Mouse (Mus musculus): ENCODE results near the gene Stxbp5. TPM values are rescaled to one million over a fixed set of nuclear protein-coding genes. Genes with fewer than 3 reads are reported as not detected.

Stxbp5 gene
- total RNA-seq, 4 experiments from 2014 or later, result 13.6 to 13.9 (median 13.8) TPM

DNA sequence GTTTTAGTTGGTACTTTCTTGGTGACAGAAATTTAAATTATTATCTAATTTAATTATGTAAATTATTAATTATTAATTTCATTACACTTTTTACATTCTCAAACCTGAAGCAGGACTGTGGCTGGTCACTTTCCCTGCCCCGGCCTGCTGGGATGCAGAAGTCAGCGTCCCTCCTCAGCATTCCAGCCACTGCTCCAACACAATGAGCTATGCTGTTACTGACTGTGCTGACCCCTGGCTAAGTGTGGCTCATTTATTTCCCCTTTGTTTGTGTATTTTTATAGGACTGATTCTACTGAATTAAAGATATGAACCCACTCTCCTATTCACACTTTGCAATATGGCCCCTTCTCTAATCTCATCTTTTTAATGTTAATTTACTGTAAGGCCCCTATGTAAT, 43.0 kb downstream of the Stxbp5 start:
- DNase-seq (ENCODE audit: low spot score), result no peak

DNA sequence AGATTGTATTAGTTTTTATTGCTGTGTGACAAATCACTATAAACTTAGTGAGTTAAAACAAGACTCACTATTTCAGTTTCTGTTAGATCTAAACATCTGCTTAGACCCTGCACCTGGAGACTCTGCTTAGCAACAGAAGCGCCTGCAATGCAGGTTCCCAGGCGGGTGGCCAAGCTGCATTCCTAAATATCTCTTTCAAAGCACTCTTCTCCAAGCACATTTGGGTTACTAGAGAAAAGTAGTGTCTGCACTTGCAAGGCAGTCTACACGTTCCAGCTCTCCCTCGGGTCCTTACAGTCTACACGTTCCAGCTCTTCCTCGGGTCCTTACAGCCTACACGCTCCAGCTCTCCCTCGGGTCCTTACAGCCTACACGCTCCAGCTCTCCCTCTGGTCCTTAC, 44.1 kb downstream of the Stxbp5 start:
- no peak for DNase-seq (ENCODE audit: low spot score)

DNA sequence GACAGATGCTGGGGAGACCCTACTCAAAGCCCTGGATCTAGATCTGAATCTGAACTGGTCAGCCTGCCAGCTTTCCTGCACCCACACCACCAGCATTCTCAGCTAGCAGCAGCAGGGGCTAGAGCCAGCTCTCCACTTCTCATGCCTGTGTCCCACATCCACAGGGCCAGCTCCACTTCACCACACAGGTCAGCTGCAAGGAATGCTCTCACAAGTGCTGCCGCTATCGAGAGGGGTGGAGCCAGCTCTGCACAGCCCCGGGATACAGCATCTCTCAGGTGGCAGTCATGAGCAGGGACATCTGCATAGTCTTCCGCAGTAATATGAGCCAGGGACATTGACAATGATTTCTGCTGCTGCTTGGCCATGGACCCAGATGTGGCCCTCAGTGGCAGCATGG, 54.5 kb downstream of the Stxbp5 start:
- DNase-seq (ENCODE audit: low spot score), result no peak

DNA sequence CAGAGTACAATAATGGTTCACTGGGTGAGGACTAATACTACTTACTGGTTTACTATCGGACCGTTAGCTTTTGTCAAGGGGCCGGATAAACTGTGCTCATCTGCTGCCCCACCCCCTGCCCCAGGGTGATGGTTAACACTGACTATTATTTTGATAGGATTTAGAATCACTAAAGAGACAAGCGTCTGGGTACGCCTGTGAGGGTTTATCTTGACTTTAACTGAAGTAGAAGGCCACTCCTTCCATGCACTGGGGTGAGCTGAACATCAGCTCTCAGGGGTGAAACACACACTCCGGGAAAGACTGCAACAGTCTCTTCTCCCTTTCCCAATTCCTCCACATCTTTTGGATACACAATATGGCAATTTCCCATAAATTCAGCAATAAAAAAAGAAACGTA, 61.5 kb downstream of the Stxbp5 start:
- no peak for DNase-seq (ENCODE audit: low spot score)

DNA sequence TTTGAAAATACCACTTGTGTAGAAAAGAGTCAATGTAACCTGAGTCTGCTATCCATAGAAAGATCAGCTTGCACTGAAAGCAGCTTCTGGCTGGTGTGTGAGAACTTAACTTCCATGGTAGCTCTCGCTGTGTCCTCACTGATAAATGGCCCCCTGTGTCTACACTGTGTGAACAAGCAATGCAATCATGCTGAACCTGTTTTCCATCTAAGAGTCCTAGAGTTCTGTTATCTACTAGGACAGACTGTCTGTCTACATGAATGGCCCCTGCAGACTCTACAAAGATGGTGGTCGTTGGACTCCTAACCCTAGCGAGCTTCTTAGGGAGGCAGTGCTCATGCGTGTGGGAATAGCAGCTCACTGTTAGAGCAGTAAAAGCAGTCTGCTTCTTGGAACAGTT, 65.9 kb downstream of the Stxbp5 start:
- no peak for DNase-seq (ENCODE audit: low spot score)

DNA sequence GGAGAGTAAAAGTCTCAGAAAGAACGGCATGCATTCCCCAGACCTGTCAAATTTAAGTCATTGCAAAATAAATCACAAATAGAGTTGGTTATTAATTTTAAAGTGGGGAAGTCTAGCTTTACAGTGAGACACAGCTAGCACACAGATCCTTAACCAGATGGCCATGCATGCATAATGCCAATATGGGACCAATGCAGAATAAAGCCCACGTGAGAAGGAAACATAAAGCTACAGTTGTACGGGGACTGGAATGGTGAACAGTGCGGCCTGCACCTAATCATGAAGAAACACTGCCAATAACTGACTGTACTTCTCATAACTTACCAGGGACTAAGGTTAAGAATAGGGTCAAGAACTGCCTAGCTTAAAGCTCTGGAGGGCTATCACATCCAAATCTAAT, 67.9 kb downstream of the Stxbp5 start:
- DNase-seq (ENCODE audit: low spot score), result no peak

DNA sequence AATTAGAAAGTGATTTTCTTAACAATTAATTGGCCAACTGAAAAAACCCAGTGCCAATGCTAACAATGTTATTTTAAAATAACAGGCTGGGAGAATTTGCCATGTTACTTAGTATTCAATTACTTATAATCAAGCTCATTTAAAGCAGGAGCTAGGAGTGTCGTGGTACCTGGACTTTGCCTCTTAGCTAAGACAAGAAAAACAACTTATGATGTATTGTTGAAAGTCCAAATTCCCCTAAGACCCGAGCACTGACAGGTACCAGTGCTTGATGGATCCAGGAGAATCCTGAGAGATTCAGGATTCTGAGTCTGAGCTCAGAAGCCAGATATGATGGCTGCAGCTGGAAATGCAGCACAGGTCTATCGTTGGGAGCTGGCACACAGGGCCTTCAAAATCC, 71.1 kb downstream of the Stxbp5 start:
- no peak for DNase-seq (ENCODE audit: low spot score)

DNA sequence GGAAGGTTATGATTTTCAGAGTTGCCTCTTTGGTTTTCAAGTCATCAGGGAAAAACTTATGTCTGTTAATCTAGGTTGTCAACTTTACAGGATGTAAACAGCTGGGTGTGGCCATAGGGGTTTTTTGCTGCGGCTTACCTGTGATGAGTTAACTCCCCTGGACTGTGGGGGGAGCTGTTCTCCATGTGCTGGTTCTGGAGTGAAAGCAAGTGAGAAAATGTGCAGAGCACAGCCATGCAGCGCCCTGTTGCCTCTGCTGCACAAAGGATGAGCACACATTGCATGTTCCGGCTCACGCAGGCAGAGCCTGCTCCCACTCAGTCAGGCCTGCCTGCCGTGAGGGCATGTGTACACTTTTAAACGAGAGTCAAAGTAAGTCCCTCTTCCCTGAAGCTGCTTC, 79.6 kb downstream of the Stxbp5 start:
- no peak for DNase-seq (ENCODE audit: low spot score)

DNA sequence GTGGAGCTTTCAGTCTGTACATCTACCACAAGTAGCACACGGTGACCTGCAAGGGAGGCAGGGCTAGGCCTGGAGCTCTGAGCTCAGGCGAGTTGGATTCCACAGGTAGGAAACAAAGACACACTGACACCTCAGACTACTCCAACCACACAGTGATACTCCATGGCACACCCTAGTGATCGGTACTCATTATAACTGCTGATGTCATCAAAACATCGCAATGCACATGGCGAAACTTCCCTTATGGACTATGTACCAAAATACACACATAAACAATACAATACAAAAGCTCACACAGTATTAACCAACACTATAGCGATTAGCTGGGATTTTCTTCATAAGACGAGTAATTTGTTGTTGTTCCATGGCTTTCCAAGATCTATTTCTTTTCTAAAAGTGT, 82.3 kb downstream of the Stxbp5 start:
- DNase-seq (ENCODE audit: low spot score), result no peak

DNA sequence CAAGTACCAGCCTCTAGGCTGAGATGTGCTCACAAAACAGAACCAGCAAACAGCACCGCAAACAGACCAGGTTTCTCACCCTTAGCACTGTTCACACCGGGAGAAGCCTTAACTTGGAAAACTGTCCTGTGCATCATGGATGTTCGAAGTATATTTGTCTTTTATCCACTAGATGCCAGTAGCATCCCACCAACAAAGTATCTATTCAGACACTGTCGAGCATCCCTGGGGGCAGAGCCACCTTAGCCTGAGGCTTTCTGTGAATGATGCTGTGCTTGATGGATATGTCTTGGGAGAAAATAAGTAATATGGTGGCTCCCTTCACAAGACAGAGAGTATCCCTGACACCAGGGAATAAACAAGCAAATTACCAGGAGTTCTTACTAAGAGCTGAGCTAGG, 87.0 kb downstream of the Stxbp5 start:
- DNase-seq (ENCODE audit: low spot score), result no peak

DNA sequence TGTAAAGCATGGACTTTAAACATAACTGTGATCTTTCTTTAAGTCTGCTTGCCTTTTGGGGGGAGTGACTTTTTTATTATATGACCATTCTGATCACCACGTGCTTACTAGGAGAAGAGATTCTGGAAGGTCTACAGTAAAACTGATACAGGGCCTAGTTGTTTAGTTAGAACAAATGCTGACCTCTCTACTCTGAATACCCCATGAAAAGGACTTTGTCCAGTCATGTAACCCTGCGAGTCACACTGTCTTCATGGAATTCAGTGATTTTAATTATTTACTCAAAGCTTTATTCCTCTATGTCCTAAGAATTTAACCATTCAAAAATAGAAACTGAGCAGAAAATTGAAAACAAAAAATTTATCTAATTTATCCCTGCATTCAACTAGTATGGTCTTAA, 93.3 kb downstream of the Stxbp5 start:
- DNase-seq (ENCODE audit: low spot score), result no peak

DNA sequence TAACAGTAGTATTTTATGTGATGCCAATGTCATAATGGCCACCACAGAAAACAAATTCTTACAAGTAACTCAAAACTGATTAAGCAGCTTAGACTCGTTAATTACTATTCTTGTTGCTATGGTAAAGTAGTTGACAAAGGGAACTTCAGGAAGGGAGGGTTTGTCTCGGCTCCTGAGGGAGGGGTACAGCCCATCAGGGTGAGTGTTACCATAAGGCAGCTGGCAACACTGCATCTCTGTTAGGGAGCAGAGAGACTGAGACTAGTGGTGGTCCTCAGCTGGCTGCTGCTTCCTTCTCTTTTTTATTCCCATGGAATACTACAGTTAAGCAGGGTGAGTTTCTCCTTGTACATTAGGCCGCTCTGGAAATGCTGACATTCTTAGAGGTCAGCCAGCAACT, 95.5 kb downstream of the Stxbp5 start:
- no peak for DNase-seq (ENCODE audit: low spot score)

DNA sequence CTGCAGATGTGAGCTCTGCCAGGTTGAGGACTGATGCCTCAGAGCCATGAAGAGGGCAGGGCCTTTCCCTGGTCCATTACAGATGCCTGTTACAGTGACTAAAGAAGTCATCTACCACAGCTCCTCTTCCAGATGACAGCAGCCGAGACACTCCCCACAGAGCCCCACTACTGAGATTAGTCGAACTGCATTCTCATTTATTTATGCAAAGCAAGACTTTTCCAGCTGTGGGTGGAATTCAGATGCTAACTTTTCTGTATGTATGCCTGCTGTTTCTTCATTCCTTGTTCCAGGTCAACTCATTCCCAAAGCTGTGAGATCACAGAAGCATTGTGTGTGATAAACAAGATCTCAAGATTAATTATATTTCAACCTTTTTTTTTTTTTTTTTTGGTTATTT, 97.8 kb downstream of the Stxbp5 start:
- no peak for DNase-seq (ENCODE audit: low spot score)

DNA sequence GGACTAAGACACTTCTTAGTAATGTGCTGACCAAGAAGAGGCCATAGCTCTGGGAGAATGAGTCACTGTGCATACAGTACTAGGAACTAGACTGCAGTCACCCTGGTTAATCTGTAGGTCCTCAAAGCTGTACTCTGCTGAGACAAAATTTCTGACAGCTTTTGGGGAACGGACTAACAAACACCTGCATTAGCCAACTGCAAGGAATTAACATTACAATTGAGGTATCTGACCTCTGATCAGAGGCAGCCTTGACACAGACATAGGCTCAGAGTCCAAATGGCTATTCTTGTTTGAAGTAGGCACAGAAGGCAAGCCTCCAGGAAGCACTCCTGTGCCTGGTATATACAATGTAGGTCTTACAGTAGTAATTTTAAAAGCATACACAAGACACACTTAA, 99.3 kb downstream of the Stxbp5 start:
- no peak for DNase-seq (ENCODE audit: low spot score)

DNA sequence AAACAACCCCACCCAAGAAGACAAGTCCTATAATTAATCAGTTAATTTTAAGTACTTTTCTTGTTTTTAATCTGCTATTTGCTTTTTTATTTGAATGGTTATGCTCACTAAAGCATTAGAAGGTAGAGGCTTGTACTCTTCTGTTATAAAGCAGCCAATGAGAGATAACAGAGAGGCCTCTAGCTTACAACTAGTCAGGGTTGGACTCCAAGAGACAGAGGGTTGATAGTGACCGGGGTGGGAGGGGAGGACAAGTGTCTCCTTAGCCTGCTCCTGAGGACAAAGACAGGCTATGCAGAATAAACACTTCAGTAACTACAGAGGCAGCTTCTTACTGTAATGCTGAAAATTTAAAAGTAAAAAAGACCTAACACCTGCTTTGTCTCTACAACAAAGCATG, 101.8 kb downstream of the Stxbp5 start:
- DNase-seq (ENCODE audit: low spot score), result no peak

DNA sequence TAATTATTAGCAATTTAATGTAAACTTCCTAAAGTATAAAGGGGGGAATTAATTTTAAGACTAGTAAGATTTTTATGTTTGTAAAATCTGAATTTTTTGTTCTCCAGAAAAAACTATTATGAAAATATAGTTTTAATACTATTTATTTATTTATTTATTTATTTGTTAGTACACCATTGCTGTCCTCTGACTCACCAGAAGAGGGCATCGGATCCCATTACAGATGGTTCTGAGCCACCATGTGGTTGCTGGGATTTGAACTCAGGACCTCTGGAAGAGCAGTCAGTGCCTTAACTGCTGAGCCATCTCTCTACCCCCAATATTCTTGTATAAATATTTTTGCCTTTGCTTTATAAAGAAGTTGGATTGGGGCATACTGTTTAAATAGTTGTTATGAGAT, 104.5 kb downstream of the Stxbp5 start:
- DNase-seq (ENCODE audit: low spot score), result no peak

DNA sequence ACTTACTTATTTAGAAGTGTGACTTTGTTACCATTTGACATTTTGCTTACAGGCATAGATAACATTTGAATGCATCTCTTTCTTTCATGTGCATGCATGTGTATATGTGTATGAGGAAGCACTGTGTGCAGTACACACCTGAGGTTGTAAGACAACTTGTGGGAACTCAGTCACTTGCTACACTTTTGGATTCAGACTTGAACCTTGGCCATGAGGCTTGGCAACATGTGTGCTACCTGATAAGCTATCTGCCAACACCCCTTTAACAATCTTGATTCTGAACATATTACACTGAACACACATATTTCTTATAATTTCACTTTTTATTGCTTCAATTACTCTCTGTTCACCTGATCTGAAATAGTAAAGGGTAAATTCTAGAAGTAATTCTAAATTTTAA, 106.5 kb downstream of the Stxbp5 start:
- no peak for DNase-seq (ENCODE audit: low spot score)

DNA sequence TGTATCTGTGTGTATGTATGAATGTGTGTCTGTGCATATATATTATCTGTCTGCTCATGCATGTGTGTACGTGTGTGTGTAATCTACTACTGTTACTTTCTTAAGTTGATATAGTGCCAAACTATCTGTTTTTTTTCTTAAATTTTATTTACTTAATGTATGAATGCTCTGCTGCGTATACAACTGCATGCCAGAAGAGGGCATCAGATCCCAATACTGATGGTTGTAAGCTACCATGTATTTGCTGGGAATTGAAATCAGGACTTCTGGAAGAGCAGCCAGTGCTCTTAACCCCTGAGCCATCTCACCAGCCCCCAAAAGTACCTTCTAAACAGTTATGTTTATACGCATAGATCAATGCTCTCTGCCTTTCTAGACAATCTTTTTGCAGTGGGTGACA, 109.9 kb downstream of the Stxbp5 start:
- DNase-seq (ENCODE audit: low spot score), result no peak

DNA sequence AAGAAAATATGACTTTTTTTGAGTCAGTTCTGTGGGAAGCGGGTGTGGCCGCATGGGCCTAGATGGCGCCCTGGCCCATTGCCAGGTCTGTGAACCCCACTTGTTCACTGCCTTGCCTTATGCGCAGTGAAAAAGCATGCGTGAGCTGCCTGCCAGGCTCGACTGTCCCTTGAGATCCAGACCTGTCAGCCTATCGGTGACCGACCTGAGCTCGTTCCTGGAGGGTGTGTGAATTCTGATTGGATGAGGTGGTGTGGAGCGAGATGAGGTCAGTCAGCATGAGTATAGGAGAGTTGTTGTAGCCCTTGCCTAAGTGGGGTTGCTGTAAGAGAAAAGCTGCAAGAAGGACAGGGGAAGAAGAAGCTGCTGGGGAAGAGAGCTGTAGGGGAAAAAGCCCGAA, 114.4 kb downstream of the Stxbp5 start:
- DNase-seq (ENCODE audit: low spot score), result no peak

DNA sequence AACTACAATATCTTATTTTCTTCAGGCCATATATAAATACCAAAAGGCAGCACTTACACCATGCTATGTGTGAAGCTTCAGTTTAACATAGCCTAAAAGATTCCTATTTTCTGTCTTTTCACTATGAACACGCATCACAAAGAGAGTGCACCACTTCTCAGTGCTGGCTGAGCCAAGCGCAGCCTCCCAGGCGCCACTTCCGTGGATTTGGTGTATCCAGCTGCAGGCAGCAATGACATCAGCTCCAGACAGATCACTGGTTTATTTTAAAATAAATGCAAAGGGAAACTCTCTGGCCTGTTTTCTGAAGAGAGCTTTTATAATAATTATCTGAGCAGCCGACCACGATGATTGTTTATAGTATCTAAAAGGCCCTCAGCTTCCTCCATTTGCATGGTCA, 115.2 kb downstream of the Stxbp5 start:
- DNase-seq (ENCODE audit: low spot score), result no peak

DNA sequence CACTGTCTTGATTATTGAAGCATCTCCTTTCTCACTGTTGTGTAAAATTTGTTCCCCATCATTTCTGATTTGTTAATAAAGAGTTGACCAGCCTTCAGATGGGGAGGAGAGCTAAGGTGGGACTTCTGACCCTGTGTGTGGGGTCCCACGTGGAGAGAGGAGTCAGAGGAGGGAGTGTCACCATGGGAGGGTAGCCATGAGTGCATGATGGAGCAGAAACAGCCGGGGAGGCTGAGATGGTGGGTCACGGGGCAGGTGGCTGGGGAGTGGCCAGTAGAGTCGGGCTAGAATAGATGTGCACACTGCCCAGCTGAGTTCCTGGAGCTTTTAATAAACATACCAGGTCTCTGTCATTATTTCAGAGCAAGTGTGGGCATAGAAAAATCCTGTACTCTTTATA, 121.0 kb downstream of the Stxbp5 start:
- DNase-seq (ENCODE audit: low spot score), result no peak

DNA sequence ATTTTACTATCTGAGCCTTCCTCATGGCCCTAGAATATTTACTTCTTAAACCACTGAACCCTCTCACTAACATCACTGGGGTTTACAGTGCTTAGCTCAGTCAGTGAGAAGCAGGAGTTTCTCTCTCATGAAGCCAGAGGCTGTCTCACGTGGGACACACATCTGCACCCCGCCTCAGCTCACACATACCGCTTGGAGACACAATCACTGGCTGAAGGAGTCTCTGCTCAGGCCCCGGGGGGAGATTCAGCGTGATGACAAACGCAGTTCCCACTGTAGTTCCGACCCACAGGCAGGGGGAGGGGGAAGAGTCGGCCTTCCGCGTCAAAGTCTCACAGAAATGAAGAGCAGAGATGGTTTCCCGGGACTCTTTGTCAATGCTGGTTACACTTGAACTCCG, 130.6 kb downstream of the Stxbp5 start:
- DNase-seq (ENCODE audit: low spot score), result no peak

DNA sequence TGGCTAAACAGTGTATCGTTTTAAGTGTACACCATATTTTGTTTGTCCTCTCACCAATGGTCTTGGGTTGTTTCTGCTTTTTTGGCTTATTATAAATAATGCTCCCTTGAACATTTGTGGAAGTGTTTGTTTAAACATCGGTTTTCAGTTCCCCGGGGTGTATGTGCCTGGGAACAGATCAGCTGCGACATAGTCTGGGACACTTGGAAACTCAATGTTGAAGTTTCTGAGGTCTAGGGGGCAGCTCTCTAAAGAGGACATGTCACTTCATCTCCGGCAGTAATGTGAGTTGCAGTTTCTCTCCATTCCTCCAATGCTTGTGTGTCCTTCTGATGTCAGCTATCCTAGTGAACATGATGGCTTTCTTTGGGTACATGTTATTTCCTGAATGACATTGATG, 137.0 kb downstream of the Stxbp5 start:
- no peak for DNase-seq (ENCODE audit: low spot score)

DNA sequence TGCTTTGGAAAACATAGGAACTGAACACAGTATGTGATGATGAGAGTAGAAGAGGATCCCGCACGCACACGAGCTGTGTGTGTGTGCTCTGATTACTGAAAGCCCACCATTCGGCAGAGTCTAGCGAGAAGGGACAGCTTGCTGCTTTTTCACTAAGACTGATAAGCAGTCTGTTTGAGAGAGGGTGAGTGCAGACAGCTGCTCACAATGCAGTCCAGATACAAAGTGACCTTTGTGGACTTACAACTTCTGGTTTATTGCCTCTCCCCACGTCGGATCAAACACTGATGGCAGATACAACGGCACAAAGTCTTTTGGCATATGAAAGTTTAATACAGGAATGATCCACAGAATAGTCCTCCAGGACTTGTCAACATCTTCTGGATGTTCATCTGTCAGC, 140.6 kb downstream of the Stxbp5 start:
- no peak for DNase-seq (ENCODE audit: low spot score)

DNA sequence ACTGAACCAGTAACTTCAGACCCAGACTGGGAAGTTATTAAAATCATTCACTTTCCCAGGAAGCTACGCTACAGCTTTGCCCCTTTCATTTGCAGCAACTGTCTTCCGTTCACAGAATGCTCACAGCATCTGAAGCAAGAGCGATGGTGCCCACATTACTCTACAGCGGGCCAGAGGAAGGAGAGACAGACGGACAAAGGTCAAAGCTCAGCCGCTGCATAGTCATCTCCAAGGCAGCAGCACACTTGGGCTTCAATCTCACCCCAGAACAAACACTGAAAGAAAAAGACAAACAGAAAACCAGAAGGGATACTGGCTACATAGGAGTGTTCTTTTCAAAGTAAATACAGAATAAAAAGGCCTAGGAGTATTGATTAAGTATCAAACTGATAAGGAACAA, 144.3 kb downstream of the Stxbp5 start:
- DNase-seq (ENCODE audit: low spot score), result no peak

Data from heart, adult 8-10 months (tissue).